In the genomic region with DNA sequence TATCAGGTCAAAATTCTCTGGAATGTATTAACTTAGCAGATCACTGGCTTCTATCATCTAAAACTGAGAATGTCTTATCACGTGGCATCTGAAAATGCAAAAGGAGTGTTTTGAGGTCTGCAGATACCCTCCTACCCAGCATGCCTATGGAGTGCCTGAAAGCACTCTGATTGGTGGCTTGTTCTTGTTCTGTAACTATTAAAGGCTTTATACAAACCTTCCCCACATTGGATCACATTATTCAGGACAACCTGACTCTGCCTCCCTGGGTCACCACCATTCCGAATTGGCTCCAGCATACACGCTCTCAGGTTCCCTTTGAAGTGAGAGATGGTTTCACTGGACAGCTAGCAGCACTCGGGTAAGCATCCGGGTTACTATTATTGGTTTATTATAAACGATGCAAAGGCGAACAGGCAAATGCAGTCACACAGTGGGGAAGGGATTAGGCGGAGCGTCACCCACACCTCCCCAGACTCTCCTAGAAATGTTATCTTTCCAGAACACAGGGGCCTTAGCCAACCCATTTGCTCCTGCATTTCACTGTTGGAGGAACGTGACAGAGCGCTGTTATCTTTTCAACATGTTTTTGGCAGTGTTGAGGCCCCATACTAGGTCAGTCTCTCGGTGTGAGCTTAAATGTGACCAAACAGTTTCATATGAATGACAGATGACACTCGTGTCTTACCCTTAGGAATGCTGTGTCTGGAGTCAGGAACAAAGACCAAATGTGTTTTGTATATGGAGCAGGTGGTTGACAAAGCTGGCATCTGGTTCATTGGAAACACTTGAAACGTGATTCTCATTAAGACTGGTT, we compare ENCODE assay signal across 11 mouse cellular contexts. TPM values are rescaled to one million over a fixed set of nuclear protein-coding genes. Genes with fewer than 3 reads are reported as not detected.
DNase-seq lines count a peak whose midpoint lies in the region; ATAC-seq lines count a peak whose summit lies in the region.
"Had no signal": no experiment of that assay in that cellular context is flagged by ENCODE, and none has a peak within 500 bp of the region (broad histone marks: within the 10 kb centered on the region; RNA-seq: fewer than 3 reads in every experiment).

No protein-coding gene starts in this region.

- no peaks in the 10 kb centered on the region for H3K36me3 ChIP-seq in hindbrain, embryonic 10.5 days
- H3K36me3 ChIP-seq in hindbrain, embryonic 14.5 days (replicated peaks; ENCODE audit: control insufficient read depth, insufficient read depth), result no peaks in the 10 kb centered on the region
- no peaks in the 10 kb centered on the region for H3K36me3 ChIP-seq in intestine, embryonic 16.5 days (ENCODE audit: control insufficient read depth, insufficient read depth, low read length)
- H3K36me3 ChIP-seq: midbrain, embryonic 12.5 days had no signal

- peaks cover 8% of the 10 kb centered on the region; the same call in 1 of the 2 replicates for H3K4me1 ChIP-seq in hindbrain, embryonic 10.5 days (replicated peaks)
- H3K4me1 ChIP-seq in hindbrain, embryonic 14.5 days (replicated peaks; ENCODE audit: control insufficient read depth, insufficient read depth, low read length), result no peaks in the 10 kb centered on the region
- H3K4me1 ChIP-seq in intestine, embryonic 16.5 days (ENCODE audit: control insufficient read depth, insufficient read depth, low read length), result no peaks in the 10 kb centered on the region
- H3K4me1 ChIP-seq: midbrain, embryonic 12.5 days had no signal

- H3K27me3 ChIP-seq in hindbrain, embryonic 10.5 days (ENCODE audit: insufficient read depth, poor library complexity, severe bottlenecking), result no peaks in the 10 kb centered on the region
- no peaks in the 10 kb centered on the region for H3K27me3 ChIP-seq in hindbrain, embryonic 14.5 days (ENCODE audit: control insufficient read depth, insufficient read depth, low read length)
- no peaks in the 10 kb centered on the region for H3K27me3 ChIP-seq in intestine, embryonic 16.5 days (replicated peaks; ENCODE audit: control insufficient read depth, insufficient read depth, low read length)
- H3K27me3 ChIP-seq: midbrain, embryonic 12.5 days had no signal

- no peak overlapping the region for H3K4me3 ChIP-seq in hindbrain, embryonic 10.5 days
- no peak overlapping the region for H3K4me3 ChIP-seq in hindbrain, embryonic 14.5 days (replicated peaks; ENCODE audit: low read length)
- H3K4me3 ChIP-seq in intestine, embryonic 16.5 days (ENCODE audit: low read length), result no peak overlapping the region
- H3K4me3 ChIP-seq: midbrain, embryonic 12.5 days had no signal

- ATAC-seq in hindbrain, embryonic 14.5 days (ENCODE audit: low FRiP score), result no peak
- peak; percentile 86 for ATAC-seq in intestine, embryonic 16.5 days
- ATAC-seq in megakaryocyte-erythroid progenitor cell, adult 5-6 weeks (replicated peaks; ENCODE audit: low FRiP score, low TSS enrichment, poor library complexity, severe bottlenecking), result peak; percentile 94
- ATAC-seq in CD4-positive, CD25-positive, alpha-beta regulatory T cell, adult 4 months, result no peak

- WGBS in hindbrain, embryonic 10.5 days, result 72% methylated on average over 14 of the region's 14 CpGs
- 70% methylated on average over 14 of the region's 14 CpGs for WGBS in hindbrain, embryonic 14.5 days
- 72% methylated on average over 14 of the region's 14 CpGs for WGBS in intestine, embryonic 16.5 days

- peak; percentile 5 for DNase-seq in hindbrain, embryonic 10.5 days (ENCODE audit: low spot score)
- DNase-seq in hindbrain, embryonic 14.5 days (ENCODE audit: low spot score), result no peak
- DNase-seq in c-Kit-positive CD71-positive TER-119-positive erythroid progenitor cells, embryonic 14.5 days (ENCODE audit: low spot score), result peak; percentile 94
- DNase-seq in left cerebral cortex, postnatal 10 days (ENCODE audit: extremely low spot score in 1 of 2, low spot score in 2 of 2), result no peak
- DNase-seq: adrenal gland, adult 2 months; cerebellum, adult 8-10 months had no signal

- peak overlapping the region; percentile 31; the same call in 1 of the 2 replicates for H3K27ac ChIP-seq in hindbrain, embryonic 10.5 days
- H3K27ac ChIP-seq in hindbrain, embryonic 14.5 days, result no peak overlapping the region
- no peak overlapping the region for H3K27ac ChIP-seq in intestine, embryonic 16.5 days (ENCODE audit: low read length)
- H3K27ac ChIP-seq: kidney, postnatal 0 days; midbrain, embryonic 12.5 days had no signal

- no peak overlapping the region for H3K9ac ChIP-seq in hindbrain, embryonic 14.5 days
- no peak overlapping the region for H3K9ac ChIP-seq in intestine, embryonic 16.5 days (ENCODE audit: low read depth, low read length)
- H3K9ac ChIP-seq: midbrain, embryonic 12.5 days had no signal

- no peak overlapping the region for H3K4me2 ChIP-seq in hindbrain, embryonic 14.5 days (replicated peaks)
- no peak overlapping the region for H3K4me2 ChIP-seq in intestine, embryonic 16.5 days (ENCODE audit: low read depth, low read length)
- H3K4me2 ChIP-seq: midbrain, embryonic 12.5 days had no signal

- intact Hi-C loops in left cerebral cortex, postnatal 10 days (cut with DNase I), result no loop called here

- H3K9me3 ChIP-seq in hindbrain, embryonic 10.5 days, result no peaks in the 10 kb centered on the region
- no peaks in the 10 kb centered on the region for H3K9me3 ChIP-seq in hindbrain, embryonic 14.5 days (ENCODE audit: control insufficient read depth, low read length)
- no peaks in the 10 kb centered on the region for H3K9me3 ChIP-seq in intestine, embryonic 16.5 days (ENCODE audit: control insufficient read depth, low read length)
- H3K9me3 ChIP-seq: midbrain, embryonic 12.5 days had no signal

RNA-seq across cellular contexts. Expression of a gene that starts 8.8 kb away (rescaled TPM):
- 0.78 and 1.0 TPM in 2 replicates for polyA plus RNA-seq in hindbrain, embryonic 10.5 days (2016; fragmentation: Nextera tagmentation; extraction: Ambion mirVana)
- 0.63 and 1.2 TPM in 2 replicates for polyA plus RNA-seq in hindbrain, embryonic 14.5 days (2014; fragmentation: Nextera tagmentation; extraction: Ambion mirVana)
- polyA plus RNA-seq in intestine, embryonic 16.5 days (2015; fragmentation: Nextera tagmentation; extraction: Ambion mirVana), result 1.7 and 3.8 TPM in 2 replicates
- 132 and 174 TPM in 2 replicates for total RNA-seq in megakaryocyte-erythroid progenitor cell, adult 5-6 weeks (2014; fragmentation: Nextera tagmentation)
- total RNA-seq in megakaryocyte-erythroid progenitor cell, adult 5-6 weeks (2017), result 89.5 and 143 TPM in 2 replicates
- total RNA-seq in left cerebral cortex, postnatal 10 days (2021), result under 1 TPM; 0.19 to 0.24 TPM
- polyA plus RNA-seq in CD4-positive, CD25-positive, alpha-beta regulatory T cell, adult 4 months (2017; shearing (Covaris generic)), result under 1 TPM; 0.09 to 0.57 TPM

Comparison
In these comparisons a context has a peak if more than half of its experiments do, and no peak if none do; other contexts are left out.
1. DNase-seq: peak in hindbrain, embryonic 10.5 days (single experiment) and c-Kit-positive CD71-positive TER-119-positive erythroid progenitor cells, embryonic 14.5 days (single experiment); none in hindbrain, embryonic 14.5 days (single experiment) and left cerebral cortex, postnatal 10 days (0 of 2).
2. ATAC-seq: peak in intestine, embryonic 16.5 days (single experiment) and megakaryocyte-erythroid progenitor cell, adult 5-6 weeks (single experiment); none in hindbrain, embryonic 14.5 days (single experiment) and CD4-positive, CD25-positive, alpha-beta regulatory T cell, adult 4 months (single experiment).